Mouse (Mus musculus) hindbrain, embryonic 10.5 days (tissue): Measurements from ENCODE around the gene Uhrf1bp1l. TPM values are rescaled to one million over a fixed set of nuclear protein-coding genes. Genes with fewer than 3 reads are reported as not detected.

ENCODE experiments used
- polyA plus RNA-seq: library from polyadenylated mRNA; unstranded; fragments of >200 nt; fragmentation: Nextera tagmentation; extraction: Ambion mirVana; gene quantifications from 2 replicates; pipeline ENCODE4 v1.2.1, GENCODE M21; 2016

The Uhrf1bp1l gene
- polyA plus RNA-seq, 1 experiment from 2014 or later: 28.4 TPM

Other genes starting within 250 kb of the Uhrf1bp1l start
- not detected in 2 replicates for gene Nr1h4, start 211.4 kb upstream of the Uhrf1bp1l start, polyA plus RNA-seq
- 0.10 and 0.58 TPM in 2 replicates for gene Slc17a8, start 123.7 kb upstream of the Uhrf1bp1l start, polyA plus RNA-seq
- 8.3 and 9.9 TPM in 2 replicates for gene Scyl2, start 58.7 kb upstream of the Uhrf1bp1l start, polyA plus RNA-seq
- 36.3 and 37.2 TPM in 2 replicates for gene Actr6, start 12.7 kb upstream of the Uhrf1bp1l start, polyA plus RNA-seq
- 1.6 and 4.1 TPM in 2 replicates for gene Anks1b, start 128.5 kb downstream of the Uhrf1bp1l start, polyA plus RNA-seq